ENCODE assay signal across 26 mouse cellular contexts in genomic region chr2:167928972-167929371, GRCm38 (mm10). TPM values are rescaled to one million over a fixed set of nuclear protein-coding genes. Genes with fewer than 3 reads are reported as not detected.
DNase-seq lines count a peak whose midpoint lies in the region; ATAC-seq and TF ChIP-seq lines count a peak whose summit lies in the region.
"Had no signal": no experiment of that assay in that cellular context is flagged by ENCODE, and none has a peak within 500 bp of the region (broad histone marks: within the 10 kb centered on the region; RNA-seq: fewer than 3 reads in every experiment).

No protein-coding gene starts in this region.

- no peaks in the 10 kb centered on the region for H3K27me3 ChIP-seq in lung, embryonic 14.5 days (ENCODE audit: insufficient read depth, low read length)
- no peaks in the 10 kb centered on the region for H3K27me3 ChIP-seq in lung, embryonic 16.5 days (ENCODE audit: control insufficient read depth, insufficient read depth, low read depth, low read length)
- no peaks in the 10 kb centered on the region for H3K27me3 ChIP-seq in E14TG2a.4 (ENCODE audit: insufficient read depth, low read length)
- H3K27me3 ChIP-seq: CH12.LX; embryonic facial prominence, embryonic 13.5 days; embryonic facial prominence, embryonic 15.5 days; forebrain, embryonic 12.5 days had no signal

- peak; percentile 35 for DNase-seq in lung, embryonic 14.5 days
- no peak for DNase-seq in lung, adult 2 months
- DNase-seq in lung, postnatal 36 days: no peak
- peak; percentile 59 for DNase-seq in lung, postnatal 25 days (ENCODE audit: low spot score)
- DNase-seq in lung, postnatal 14 days: no peak
- DNase-seq: adrenal gland, adult 2 months; adrenal gland, postnatal 10 days; adrenal gland, postnatal 25 days; B cell, adult 2 months; cerebellum, adult 11 months; cerebellum, adult 18-20 months; cerebellum, adult 8-10 months; cerebellum, adult 9-11 months; cerebellum, postnatal 14 days; cerebellum, postnatal 36 days; embryo, embryonic 11 days had no signal

- H3K9me3 ChIP-seq in lung, embryonic 14.5 days (ENCODE audit: low read depth, low read length): no peaks in the 10 kb centered on the region
- H3K9me3 ChIP-seq in lung, embryonic 16.5 days (ENCODE audit: control insufficient read depth, low read length): no peaks in the 10 kb centered on the region
- peaks cover 69% of the 10 kb centered on the region for H3K9me3 ChIP-seq in E14TG2a.4 (ENCODE audit: low read length)
- H3K9me3 ChIP-seq: embryonic facial prominence, embryonic 13.5 days; embryonic facial prominence, embryonic 15.5 days; forebrain, embryonic 10.5 days; forebrain, embryonic 12.5 days had no signal

- peaks cover 6% of the 10 kb centered on the region; the same call in 1 of the 2 replicates for H3K4me1 ChIP-seq in lung, embryonic 14.5 days (ENCODE audit: insufficient read depth)
- peaks cover 15% of the 10 kb centered on the region for H3K4me1 ChIP-seq in lung, adult 2 months (ENCODE audit: control insufficient read depth, insufficient read depth, low read length)
- peaks cover 45% of the 10 kb centered on the region for H3K4me1 ChIP-seq in lung, embryonic 16.5 days (replicated peaks; ENCODE audit: control insufficient read depth, insufficient read depth, low read length)
- peaks cover 19% of the 10 kb centered on the region for H3K4me1 ChIP-seq in E14TG2a.4 (replicated peaks; ENCODE audit: low read depth, low read length)

- H3K4me2 ChIP-seq in lung, embryonic 14.5 days: no peak overlapping the region
- no peak overlapping the region for H3K4me2 ChIP-seq in lung, embryonic 16.5 days (ENCODE audit: low read depth, low read length)
- H3K4me2 ChIP-seq: embryonic facial prominence, embryonic 13.5 days; embryonic facial prominence, embryonic 15.5 days; forebrain, embryonic 12.5 days had no signal

- WGBS in lung, embryonic 14.5 days: 72% methylated on average over 3 of the region's 3 CpGs
- WGBS in lung, adult 2 months: 79% methylated on average over 3 of the region's 3 CpGs
- WGBS in lung, embryonic 16.5 days: 62% methylated on average over 3 of the region's 3 CpGs

- no peak overlapping the region for H3K4me3 ChIP-seq in lung, embryonic 14.5 days (ENCODE audit: low read depth, low read length)
- no peak overlapping the region for H3K4me3 ChIP-seq in lung, adult 2 months (replicated peaks; ENCODE audit: extremely low read depth, low read depth, low read length)
- no peak overlapping the region for H3K4me3 ChIP-seq in lung, embryonic 16.5 days (ENCODE audit: low read length)
- H3K4me3 ChIP-seq in E14TG2a.4 (replicated peaks; ENCODE audit: low read length): peak overlapping the region; percentile 23; the same call in 1 of the 2 replicates
- H3K4me3 ChIP-seq: embryonic facial prominence, embryonic 13.5 days; embryonic facial prominence, embryonic 15.5 days; erythroblast, embryonic 14.5 days; forebrain, embryonic 10.5 days; forebrain, embryonic 12.5 days had no signal

- no peaks in the 10 kb centered on the region for H3K36me3 ChIP-seq in lung, embryonic 14.5 days (ENCODE audit: insufficient read depth)
- H3K36me3 ChIP-seq in lung, embryonic 16.5 days (ENCODE audit: control insufficient read depth, insufficient read depth, low read length): no peaks in the 10 kb centered on the region
- H3K36me3 ChIP-seq in E14TG2a.4 (ENCODE audit: insufficient read depth, low read length): no peaks in the 10 kb centered on the region
- H3K36me3 ChIP-seq: embryonic facial prominence, embryonic 13.5 days; embryonic facial prominence, embryonic 15.5 days; forebrain, embryonic 10.5 days; forebrain, embryonic 12.5 days had no signal

- no peak for TF ChIP-seq CTCF in lung, embryonic 14.5 days (IDR thresholded peaks at IDR 0.05; ENCODE audit: low read depth)
- no peak for TF ChIP-seq CTCF in lung, adult 2 months (IDR thresholded peaks at IDR 0.05; ENCODE audit: insufficient read depth, low read length)
- TF ChIP-seq CTCF in E14TG2a.4 (conservative IDR thresholded peaks at IDR 0.05; ENCODE audit: low read length): no peak

- no peak overlapping the region for H3K9ac ChIP-seq in lung, embryonic 14.5 days
- no peak overlapping the region for H3K9ac ChIP-seq in lung, embryonic 16.5 days (ENCODE audit: low read length)
- H3K9ac ChIP-seq: embryonic facial prominence, embryonic 13.5 days; embryonic facial prominence, embryonic 15.5 days; forebrain, embryonic 12.5 days had no signal

- ATAC-seq in lung, embryonic 14.5 days (ENCODE audit: insufficient read depth): no peak
- ATAC-seq in lung, embryonic 16.5 days (ENCODE audit: low read depth): no peak
- ATAC-seq: CD4-positive, CD25-positive, alpha-beta regulatory T cell, adult 4 months; forebrain, embryonic 14.5 days had no signal

- peak overlapping the region; percentile 26; the same call in 1 of the 2 replicates for H3K27ac ChIP-seq in lung, embryonic 14.5 days (ENCODE audit: low read depth)
- H3K27ac ChIP-seq in lung, embryonic 16.5 days (ENCODE audit: low read length): peak overlapping the region; percentile 72
- H3K27ac ChIP-seq: embryonic facial prominence, embryonic 13.5 days; embryonic facial prominence, embryonic 15.5 days; forebrain, embryonic 10.5 days; forebrain, embryonic 12.5 days had no signal

- no peak for TF ChIP-seq POLR2A in lung, adult 2 months (IDR thresholded peaks at IDR 0.05; ENCODE audit: borderline replicate concordance, extremely low read depth, low read depth, low read length)

RNA-seq across cellular contexts. Expression of gene Ptpn1, which starts 2.9 kb away (rescaled TPM):
- polyA plus RNA-seq in lung, embryonic 14.5 days (2014; fragmentation: Nextera tagmentation; extraction: Ambion mirVana): 59.3 and 61.3 TPM in 2 replicates
- 65.9 and 69.9 TPM in 2 replicates for polyA plus RNA-seq in lung, adult 2 months (2012; rRNA removed)
- polyA plus RNA-seq in lung, embryonic 16.5 days (2015; fragmentation: Nextera tagmentation; extraction: Ambion mirVana): 56.3 and 73.3 TPM in 2 replicates

Comparison
In these comparisons a context has a peak if more than half of its experiments do, and no peak if none do; other contexts are left out.
1. DNase-seq: peak in lung, embryonic 14.5 days (single experiment) and lung, postnatal 25 days (single experiment); none in lung, adult 2 months (single experiment), lung, postnatal 36 days (single experiment) and lung, postnatal 14 days (single experiment).